Mouse (Mus musculus): ENCODE data around the gene Srrm3. TPM values are rescaled to one million over a fixed set of nuclear protein-coding genes. Genes with fewer than 3 reads are reported as not detected.

Srrm3 gene
- polyA plus RNA-seq, 1 experiment from 2014 or later: 0.21 TPM

GRCm38 (mm10) chr5:135868653-135869052 is 62.0 kb downstream of the Srrm3 start:
- no peak overlapping the region; the same call in 1 of the 2 replicates for H3K9ac ChIP-seq (ENCODE audit: low read depth, low read length)
- 1% methylated on average over 27 of the region's 27 CpGs for WGBS (ENCODE audit: insufficient replicate concordance)
- no peak overlapping the region for H3K27ac ChIP-seq (ENCODE audit: low read depth, low read length)
- peaks cover 5% of the 10 kb centered on the region; the same call in 1 of the 2 replicates for H3K4me1 ChIP-seq (ENCODE audit: control insufficient read depth, insufficient read depth, low read length)
- H3K27me3 ChIP-seq (ENCODE audit: control insufficient read depth, insufficient read depth, low read length): peaks cover 71% of the 10 kb centered on the region
- no peaks in the 10 kb centered on the region for H3K9me3 ChIP-seq (replicated peaks; ENCODE audit: control insufficient read depth, low read length)
- no peaks in the 10 kb centered on the region for H3K36me3 ChIP-seq (ENCODE audit: control insufficient read depth, insufficient read depth, low read length)
- no peak for ATAC-seq (replicated peaks; ENCODE audit: insufficient number of reproducible peaks, low FRiP score, low TSS enrichment)
- H3K4me3 ChIP-seq (ENCODE audit: low read depth, low read length): peak overlapping the region; percentile 49
- peak overlapping the region; percentile 86 for H3K4me2 ChIP-seq

GRCm38 (mm10) chr5:135869661-135870423 is 63.2 kb downstream of the Srrm3 start:
- WGBS (ENCODE audit: insufficient replicate concordance): 48% methylated on average over 14 of the region's 14 CpGs

GRCm38 (mm10) chr5:135870505-135870904 is 63.8 kb downstream of the Srrm3 start:
- Histone ChIP-seq H3K27ac (ENCODE audit: low read depth, low read length) (no peak overlapping the region), H3K9ac (ENCODE audit: low read depth, low read length) (no peak overlapping the region), H3K36me3 (ENCODE audit: control insufficient read depth, insufficient read depth, low read length) (no peaks in the 10 kb centered on the region), H3K4me3 (ENCODE audit: low read depth, low read length) (no peak overlapping the region), H3K4me2 (no peak overlapping the region), H3K9me3 (replicated peaks; ENCODE audit: control insufficient read depth, low read length) (no peaks in the 10 kb centered on the region), H3K4me1 (ENCODE audit: control insufficient read depth, insufficient read depth, low read length) (peaks cover 5% of the 10 kb centered on the region; the same call in 1 of the 2 replicates), H3K27me3 (ENCODE audit: control insufficient read depth, insufficient read depth, low read length) (peaks cover 60% of the 10 kb centered on the region)
- ATAC-seq (replicated peaks; ENCODE audit: insufficient number of reproducible peaks, low FRiP score, low TSS enrichment): no peak
- 82% methylated on average over 5 of the region's 5 CpGs for WGBS (ENCODE audit: insufficient replicate concordance)

More at GRCm38 (mm10) chr5:135869661-135870423, 63.2 kb downstream of the Srrm3 start:
- H3K9me3 ChIP-seq (replicated peaks; ENCODE audit: control insufficient read depth, low read length): no peaks in the 10 kb centered on the region
- no peak overlapping the region for H3K4me2 ChIP-seq
- H3K4me3 ChIP-seq (ENCODE audit: low read depth, low read length): no peak overlapping the region
- no peak for ATAC-seq (replicated peaks; ENCODE audit: insufficient number of reproducible peaks, low FRiP score, low TSS enrichment)
- H3K36me3 ChIP-seq (ENCODE audit: control insufficient read depth, insufficient read depth, low read length): no peaks in the 10 kb centered on the region
- no peak overlapping the region for H3K27ac ChIP-seq (ENCODE audit: low read depth, low read length)
- peaks cover 5% of the 10 kb centered on the region; the same call in 1 of the 2 replicates for H3K4me1 ChIP-seq (ENCODE audit: control insufficient read depth, insufficient read depth, low read length)
- peaks cover 65% of the 10 kb centered on the region for H3K27me3 ChIP-seq (ENCODE audit: control insufficient read depth, insufficient read depth, low read length)
- H3K9ac ChIP-seq (ENCODE audit: low read depth, low read length): no peak overlapping the region

- H3K27me3 ChIP-seq (ENCODE audit: control insufficient read depth, insufficient read depth, low read length): peaks cover 42% of the 10 kb centered on the region
- H3K4me3 ChIP-seq (ENCODE audit: low read depth, low read length): no peak overlapping the region
- H3K36me3 ChIP-seq (ENCODE audit: control insufficient read depth, insufficient read depth, low read length): no peaks in the 10 kb centered on the region
- H3K9ac ChIP-seq (ENCODE audit: low read depth, low read length): peak overlapping the region; percentile 29; the same call in 1 of the 2 replicates
- 14% methylated on average over 16 of the region's 16 CpGs for WGBS (ENCODE audit: insufficient replicate concordance)
- H3K4me1 ChIP-seq (ENCODE audit: control insufficient read depth, insufficient read depth, low read length): peaks cover 1% of the 10 kb centered on the region; the same call in 1 of the 2 replicates
- no peak overlapping the region for H3K27ac ChIP-seq (ENCODE audit: low read depth, low read length)
- peak overlapping the region; percentile 47 for H3K4me2 ChIP-seq
- H3K9me3 ChIP-seq (replicated peaks; ENCODE audit: control insufficient read depth, low read length): no peaks in the 10 kb centered on the region
- no peak for ATAC-seq (replicated peaks; ENCODE audit: insufficient number of reproducible peaks, low FRiP score, low TSS enrichment)
Measured at GRCm38 (mm10) chr5:135872996-135873395, 66.3 kb downstream of the Srrm3 start.

- WGBS (ENCODE audit: insufficient replicate concordance): 49% methylated on average over 9 of the region's 9 CpGs
- H3K4me3 ChIP-seq (ENCODE audit: low read depth, low read length): no peak overlapping the region
- H3K9me3 ChIP-seq (replicated peaks; ENCODE audit: control insufficient read depth, low read length): no peaks in the 10 kb centered on the region
- peaks cover 34% of the 10 kb centered on the region for H3K27me3 ChIP-seq (ENCODE audit: control insufficient read depth, insufficient read depth, low read length)
- no peak for ATAC-seq (replicated peaks; ENCODE audit: insufficient number of reproducible peaks, low FRiP score, low TSS enrichment)
- H3K4me1 ChIP-seq (ENCODE audit: control insufficient read depth, insufficient read depth, low read length): peaks cover 3% of the 10 kb centered on the region; the same call in 1 of the 2 replicates
- no peaks in the 10 kb centered on the region for H3K36me3 ChIP-seq (ENCODE audit: control insufficient read depth, insufficient read depth, low read length)
- H3K27ac ChIP-seq (ENCODE audit: low read depth, low read length): no peak overlapping the region
- no peak overlapping the region for H3K4me2 ChIP-seq
- no peak overlapping the region for H3K9ac ChIP-seq (ENCODE audit: low read depth, low read length)
Measured at GRCm38 (mm10) chr5:135873753-135874152, 67.1 kb downstream of the Srrm3 start.

- H3K9me3 ChIP-seq (replicated peaks; ENCODE audit: control insufficient read depth, low read length): no peaks in the 10 kb centered on the region
- no peaks in the 10 kb centered on the region for H3K36me3 ChIP-seq (ENCODE audit: control insufficient read depth, insufficient read depth, low read length)
- 15% methylated on average over 8 of the region's 8 CpGs for WGBS (ENCODE audit: insufficient replicate concordance)
- H3K4me3 ChIP-seq (ENCODE audit: low read depth, low read length): peak overlapping the region; percentile 45; the same call in 1 of the 2 replicates
- no peak overlapping the region for H3K27ac ChIP-seq (ENCODE audit: low read depth, low read length)
- no peak for ATAC-seq (replicated peaks; ENCODE audit: insufficient number of reproducible peaks, low FRiP score, low TSS enrichment)
- peaks cover 8% of the 10 kb centered on the region; the same call in 1 of the 2 replicates for H3K27me3 ChIP-seq (ENCODE audit: control insufficient read depth, insufficient read depth, low read length)
- peaks cover 7% of the 10 kb centered on the region; the same call in 1 of the 2 replicates for H3K4me1 ChIP-seq (ENCODE audit: control insufficient read depth, insufficient read depth, low read length)
- H3K4me2 ChIP-seq: peak overlapping the region; percentile 70
- H3K9ac ChIP-seq (ENCODE audit: low read depth, low read length): peak overlapping the region; percentile 66; the same call in 1 of the 2 replicates
Measured at GRCm38 (mm10) chr5:135877180-135877579, 70.5 kb downstream of the Srrm3 start.

- peak overlapping the region; percentile 70 for H3K4me2 ChIP-seq
- under 1% methylated on average over 16 of the region's 16 CpGs for WGBS (ENCODE audit: insufficient replicate concordance)
- H3K27ac ChIP-seq (ENCODE audit: low read depth, low read length): no peak overlapping the region
- H3K9me3 ChIP-seq (replicated peaks; ENCODE audit: control insufficient read depth, low read length): no peaks in the 10 kb centered on the region
- H3K9ac ChIP-seq (ENCODE audit: low read depth, low read length): peak overlapping the region; percentile 66
- H3K4me3 ChIP-seq (ENCODE audit: low read depth, low read length): peak overlapping the region; percentile 45
- H3K4me1 ChIP-seq (ENCODE audit: control insufficient read depth, insufficient read depth, low read length): peaks cover 7% of the 10 kb centered on the region; the same call in 1 of the 2 replicates
- ATAC-seq (replicated peaks; ENCODE audit: insufficient number of reproducible peaks, low FRiP score, low TSS enrichment): no peak
- no peaks in the 10 kb centered on the region for H3K36me3 ChIP-seq (ENCODE audit: control insufficient read depth, insufficient read depth, low read length)
- peaks cover 7% of the 10 kb centered on the region; the same call in 1 of the 2 replicates for H3K27me3 ChIP-seq (ENCODE audit: control insufficient read depth, insufficient read depth, low read length)
Measured at GRCm38 (mm10) chr5:135877831-135878231, 71.1 kb downstream of the Srrm3 start.

- no peak overlapping the region for H3K4me3 ChIP-seq (ENCODE audit: low read depth, low read length)
- no peak overlapping the region; the same call in 1 of the 2 replicates for H3K27ac ChIP-seq (ENCODE audit: low read depth, low read length)
- no peak overlapping the region for H3K9ac ChIP-seq (ENCODE audit: low read depth, low read length)
- H3K27me3 ChIP-seq (ENCODE audit: control insufficient read depth, insufficient read depth, low read length): no peaks in the 10 kb centered on the region
- H3K4me1 ChIP-seq (ENCODE audit: control insufficient read depth, insufficient read depth, low read length): peaks cover 7% of the 10 kb centered on the region; the same call in 1 of the 2 replicates
- WGBS (ENCODE audit: insufficient replicate concordance): 39% methylated on average over 13 of the region's 13 CpGs
- no peaks in the 10 kb centered on the region for H3K9me3 ChIP-seq (replicated peaks; ENCODE audit: control insufficient read depth, low read length)
- H3K4me2 ChIP-seq: no peak overlapping the region
- no peak for ATAC-seq (replicated peaks; ENCODE audit: insufficient number of reproducible peaks, low FRiP score, low TSS enrichment)
- no peaks in the 10 kb centered on the region for H3K36me3 ChIP-seq (ENCODE audit: control insufficient read depth, insufficient read depth, low read length)
Measured at GRCm38 (mm10) chr5:135879449-135880158, 72.9 kb downstream of the Srrm3 start.

Data from heart, embryonic 11.5 days (tissue).